Mouse (Mus musculus): ENCODE data around the gene Mvb12b.

- TF ChIP-seq POLR2A (IDR thresholded peaks at IDR 0.05; ENCODE audit: low read depth, low read length), result no peak
- TF ChIP-seq CTCF (IDR thresholded peaks at IDR 0.05; ENCODE audit: extremely low read depth, insufficient read depth, insufficient read length, insufficient replicate concordance), result no peak
Measured at GRCm38 (mm10) chr2:33814581-33814980, 73.2 kb downstream of the Mvb12b start.
